Mouse (Mus musculus): ENCODE measurements around the gene Smc6. TPM values are rescaled to one million over a fixed set of nuclear protein-coding genes. Genes with fewer than 3 reads are reported as not detected.
A peak's percentile ranks its signal among the peaks of the same experiment; 100 is the strongest.

Gene Smc6
- polyA plus RNA-seq, 1 experiment from 2014 or later, result 83.7 TPM

- H3K27me3 ChIP-seq (ENCODE audit: control insufficient read depth, insufficient read depth, low read length), result no peaks in the 10 kb centered on the region
- TF ChIP-seq CTCF (IDR thresholded peaks at IDR 0.05; ENCODE audit: low read depth) (no peak), EP300 (optimal IDR thresholded peaks at IDR 0.05) (no peak)
- no peak overlapping the region for H3K9ac ChIP-seq (ENCODE audit: low read length)
- DNase-seq (ENCODE audit: low spot score) (peak; percentile 20), ATAC-seq (ENCODE audit: low FRiP score, low TSS enrichment) (no peak)
- WGBS, result 66% methylated on average over 10 of the region's 10 CpGs
- H3K9me3 ChIP-seq (ENCODE audit: control insufficient read depth, low read length), result no peaks in the 10 kb centered on the region
- no peaks in the 10 kb centered on the region for H3K36me3 ChIP-seq (ENCODE audit: control insufficient read depth, insufficient read depth, low read length)
- H3K4me2 ChIP-seq (replicated peaks; ENCODE audit: low read depth), result no peak overlapping the region
- H3K4me3 ChIP-seq (ENCODE audit: low read depth, low read length), result no peak overlapping the region
- H3K4me1 ChIP-seq (replicated peaks; ENCODE audit: control insufficient read depth, insufficient read depth), result no peaks in the 10 kb centered on the region
- no peak overlapping the region for H3K27ac ChIP-seq (replicated peaks)
Observed at GRCm38 (mm10) chr12:11223090-11223489, 42.6 kb upstream of the Smc6 start.

DNA sequence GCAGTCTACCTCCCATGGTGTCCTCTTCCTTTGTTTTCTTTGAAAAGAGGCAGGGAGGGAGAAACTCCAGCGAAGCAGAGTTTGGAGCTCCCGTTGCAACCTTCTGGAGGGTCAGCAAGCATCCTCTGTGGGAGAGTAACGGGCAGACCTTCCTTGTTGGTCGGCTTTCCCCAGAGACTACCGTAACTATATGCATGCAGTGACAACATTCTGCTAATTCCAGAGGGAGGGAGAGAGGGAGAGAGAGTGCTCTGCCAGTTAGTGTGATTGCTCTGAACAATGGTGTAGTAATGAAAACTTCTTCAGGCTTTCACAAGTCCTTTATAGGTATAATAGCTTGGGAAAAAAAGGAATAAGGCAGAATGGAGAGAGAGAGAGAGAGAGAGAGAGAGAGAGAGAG lies 41.0 kb upstream of the Smc6 start:
- Histone ChIP-seq H3K9me3 (ENCODE audit: control insufficient read depth, low read length) (no peaks in the 10 kb centered on the region), H3K27ac (replicated peaks) (no peak overlapping the region), H3K36me3 (ENCODE audit: control insufficient read depth, insufficient read depth, low read length) (no peaks in the 10 kb centered on the region), H3K9ac (ENCODE audit: low read length) (no peak overlapping the region), H3K4me3 (ENCODE audit: low read depth, low read length) (no peak overlapping the region), H3K27me3 (ENCODE audit: control insufficient read depth, insufficient read depth, low read length) (no peaks in the 10 kb centered on the region), H3K4me1 (replicated peaks; ENCODE audit: control insufficient read depth, insufficient read depth) (no peaks in the 10 kb centered on the region), H3K4me2 (replicated peaks; ENCODE audit: low read depth) (no peak overlapping the region)
- ATAC-seq (ENCODE audit: low FRiP score, low TSS enrichment) (no peak), DNase-seq (ENCODE audit: low spot score) (no peak)
- 24% methylated on average over 5 of the region's 5 CpGs for WGBS
- no peak for TF ChIP-seq CTCF (IDR thresholded peaks at IDR 0.05; ENCODE audit: low read depth)
- TF ChIP-seq EP300 (optimal IDR thresholded peaks at IDR 0.05), result no peak

DNA sequence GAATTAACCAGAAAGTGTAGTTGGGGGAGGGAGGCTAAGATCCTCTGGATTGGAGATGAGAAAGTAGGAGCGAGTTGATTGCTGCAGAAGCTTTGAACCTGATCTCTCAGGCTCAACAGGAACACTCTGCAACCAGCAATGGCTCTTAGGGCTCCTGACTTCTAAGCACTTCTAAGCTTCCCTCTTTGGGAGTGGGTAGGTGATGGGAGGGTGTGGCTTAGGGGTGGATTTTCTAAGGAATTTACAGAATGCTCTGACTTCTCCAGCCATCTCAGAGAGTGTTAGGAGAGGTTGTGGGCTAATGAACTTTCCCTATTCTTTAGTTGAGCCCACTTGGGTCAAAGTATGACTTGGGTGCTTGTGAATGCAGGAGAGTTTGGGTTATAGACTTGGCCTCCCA lies 39.6 kb upstream of the Smc6 start:
- H3K27me3 ChIP-seq (ENCODE audit: control insufficient read depth, insufficient read depth, low read length), result no peaks in the 10 kb centered on the region
- WGBS, result 62% methylated on average over 1 of the region's 1 CpGs
- ATAC-seq (ENCODE audit: low FRiP score, low TSS enrichment) (no peak), DNase-seq (ENCODE audit: low spot score) (no peak)
- no peak overlapping the region for H3K27ac ChIP-seq (replicated peaks)
- no peak overlapping the region for H3K4me2 ChIP-seq (replicated peaks; ENCODE audit: low read depth)
- H3K36me3 ChIP-seq (ENCODE audit: control insufficient read depth, insufficient read depth, low read length), result no peaks in the 10 kb centered on the region
- H3K4me3 ChIP-seq (ENCODE audit: low read depth, low read length), result no peak overlapping the region
- H3K9me3 ChIP-seq (ENCODE audit: control insufficient read depth, low read length), result no peaks in the 10 kb centered on the region
- no peak overlapping the region for H3K9ac ChIP-seq (ENCODE audit: low read length)
- no peaks in the 10 kb centered on the region for H3K4me1 ChIP-seq (replicated peaks; ENCODE audit: control insufficient read depth, insufficient read depth)
- TF ChIP-seq EP300 (optimal IDR thresholded peaks at IDR 0.05) (no peak), CTCF (IDR thresholded peaks at IDR 0.05; ENCODE audit: low read depth) (no peak)

DNA sequence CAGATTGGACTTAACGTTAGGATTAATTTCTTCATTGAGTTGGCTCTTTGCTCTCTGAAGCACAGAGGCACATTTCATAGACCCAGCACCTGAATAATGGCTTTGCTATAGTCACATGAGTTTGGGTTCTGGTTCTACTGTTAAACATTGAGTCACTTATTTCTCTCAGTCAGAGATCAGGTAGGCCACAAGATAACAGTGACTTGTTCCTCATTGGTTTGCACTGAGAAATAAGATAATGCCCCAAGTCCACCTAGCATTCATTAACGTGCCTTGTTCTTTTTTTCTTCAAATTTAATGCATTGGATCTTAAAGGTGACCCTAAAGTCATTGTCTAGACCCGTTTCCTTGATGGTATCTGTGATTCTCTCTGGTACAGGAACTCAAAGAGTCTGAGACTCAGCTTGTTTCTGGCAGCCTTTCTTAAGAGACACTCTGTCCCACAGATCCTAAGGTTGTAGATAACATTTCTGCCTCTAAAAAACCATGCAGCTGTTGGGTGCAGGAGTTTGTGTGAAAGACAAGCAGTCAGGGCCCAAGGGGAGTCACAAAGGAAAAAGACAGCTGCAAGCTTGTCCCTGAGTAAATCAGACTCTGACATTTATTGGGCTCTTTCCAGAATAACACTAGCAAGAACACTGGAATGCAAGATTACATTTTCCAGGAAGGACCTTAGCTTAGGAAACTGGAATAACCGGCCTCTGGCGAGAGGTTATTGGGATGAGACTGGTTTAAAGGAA lies 39.0 kb upstream of the Smc6 start:
- WGBS, result 47% methylated on average over 5 of the region's 5 CpGs

GRCm38 (mm10) chr12:11230267-11230666 lies 35.4 kb upstream of the Smc6 start:
- H3K4me3 ChIP-seq (ENCODE audit: low read depth, low read length), result no peak overlapping the region
- H3K4me1 ChIP-seq (replicated peaks; ENCODE audit: control insufficient read depth, insufficient read depth), result no peaks in the 10 kb centered on the region
- H3K9me3 ChIP-seq (ENCODE audit: control insufficient read depth, low read length), result no peaks in the 10 kb centered on the region
- no peaks in the 10 kb centered on the region for H3K36me3 ChIP-seq (ENCODE audit: control insufficient read depth, insufficient read depth, low read length)
- no peak for ATAC-seq (ENCODE audit: low FRiP score, low TSS enrichment)
- no peak for TF ChIP-seq EP300 (optimal IDR thresholded peaks at IDR 0.05)
- TF ChIP-seq CTCF (IDR thresholded peaks at IDR 0.05; ENCODE audit: low read depth), result no peak
- 72% methylated on average over 2 of the region's 2 CpGs for WGBS
- H3K27ac ChIP-seq (replicated peaks), result no peak overlapping the region
- no peak overlapping the region for H3K9ac ChIP-seq (ENCODE audit: low read length)
- DNase-seq (ENCODE audit: low spot score), result no peak
- H3K4me2 ChIP-seq (replicated peaks; ENCODE audit: low read depth), result no peak overlapping the region
- H3K27me3 ChIP-seq (ENCODE audit: control insufficient read depth, insufficient read depth, low read length), result no peaks in the 10 kb centered on the region

More for the DNA sequence above, 39.0 kb upstream of the Smc6 start:
- Histone ChIP-seq H3K36me3 (ENCODE audit: control insufficient read depth, insufficient read depth, low read length) (no peaks in the 10 kb centered on the region), H3K4me2 (replicated peaks; ENCODE audit: low read depth) (no peak overlapping the region), H3K9ac (ENCODE audit: low read length) (no peak overlapping the region), H3K4me3 (ENCODE audit: low read depth, low read length) (no peak overlapping the region), H3K27ac (replicated peaks) (no peak overlapping the region), H3K9me3 (ENCODE audit: control insufficient read depth, low read length) (no peaks in the 10 kb centered on the region), H3K4me1 (replicated peaks; ENCODE audit: control insufficient read depth, insufficient read depth) (no peaks in the 10 kb centered on the region), H3K27me3 (ENCODE audit: control insufficient read depth, insufficient read depth, low read length) (no peaks in the 10 kb centered on the region)
- DNase-seq (ENCODE audit: low spot score) (no peak), ATAC-seq (ENCODE audit: low FRiP score, low TSS enrichment) (no peak)
- no peak for TF ChIP-seq CTCF (IDR thresholded peaks at IDR 0.05; ENCODE audit: low read depth)
- TF ChIP-seq EP300 (optimal IDR thresholded peaks at IDR 0.05), result no peak

DNA sequence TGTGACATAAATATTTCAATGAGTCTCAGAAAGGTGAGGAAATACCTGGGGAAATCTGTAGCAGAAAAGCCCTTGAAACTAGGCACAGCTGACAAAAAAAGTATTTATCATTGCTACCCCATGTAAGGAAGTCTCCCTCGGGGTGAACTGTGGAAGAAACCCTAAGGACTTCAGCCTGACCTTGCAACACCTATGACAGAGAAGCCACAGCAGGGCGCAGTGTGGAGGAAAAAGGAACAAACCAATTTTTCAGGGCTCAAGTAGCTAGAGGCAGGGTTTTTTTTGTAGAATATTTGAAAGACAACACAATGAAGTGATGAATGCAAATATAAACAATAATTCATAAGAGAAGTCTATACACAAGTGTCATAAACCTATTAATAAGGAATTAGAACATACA lies 29.7 kb upstream of the Smc6 start:
- no peaks in the 10 kb centered on the region for H3K36me3 ChIP-seq (ENCODE audit: control insufficient read depth, insufficient read depth, low read length)
- H3K4me2 ChIP-seq (replicated peaks; ENCODE audit: low read depth), result no peak overlapping the region
- H3K27me3 ChIP-seq (ENCODE audit: control insufficient read depth, insufficient read depth, low read length), result no peaks in the 10 kb centered on the region
- ATAC-seq (ENCODE audit: low FRiP score, low TSS enrichment) (no peak), DNase-seq (ENCODE audit: low spot score) (no peak)
- H3K27ac ChIP-seq (replicated peaks), result no peak overlapping the region
- TF ChIP-seq EP300 (optimal IDR thresholded peaks at IDR 0.05), result no peak
- no peak for TF ChIP-seq CTCF (IDR thresholded peaks at IDR 0.05; ENCODE audit: low read depth)
- H3K9me3 ChIP-seq (ENCODE audit: control insufficient read depth, low read length), result no peaks in the 10 kb centered on the region
- H3K4me1 ChIP-seq (replicated peaks; ENCODE audit: control insufficient read depth, insufficient read depth), result no peaks in the 10 kb centered on the region
- no peak overlapping the region for H3K4me3 ChIP-seq (ENCODE audit: low read depth, low read length)
- 65% methylated on average over 2 of the region's 2 CpGs for WGBS
- no peak overlapping the region for H3K9ac ChIP-seq (ENCODE audit: low read length)

Data from stomach, postnatal 0 days (tissue).